Mouse (Mus musculus) limb, embryonic 12.5 days (tissue): ENCODE data around the gene Thada. TPM values are rescaled to one million over a fixed set of nuclear protein-coding genes. Genes with fewer than 3 reads are reported as not detected.

ENCODE experiments used
- ATAC-seq: fragments of 200-750 bp; cut with Nextera tagmentation; 2 replicates; pipeline ENCODE4 v1.8.0; 2017; ENCODE audit warnings: low read depth, moderate TSS enrichment; ENCODE audit not compliant: insufficient number of reproducible peaks, insufficient read depth, low FRiP score, low TSS enrichment
- H3K27ac ChIP-seq: fragments of 300-500 bp; sonication (generic); 2 replicates; pipeline ENCODE4 v1.5.1; 2016; ENCODE audit warnings: mild to moderate bottlenecking, moderate library complexity
- H3K27me3 ChIP-seq: fragments of 300-500 bp; sonication (generic); 2 replicates; pipeline ENCODE4 v1.6.1; 2016; ENCODE audit warnings: mild to moderate bottlenecking, moderate library complexity
- H3K36me3 ChIP-seq: fragments of 300-500 bp; sonication (generic); 2 replicates; pipeline ENCODE4 v1.6.1; 2016; ENCODE audit warnings: mild to moderate bottlenecking, moderate library complexity
- H3K4me1 ChIP-seq: fragments of 300-500 bp; sonication (generic); replicated peaks from 2 replicates; pipeline ENCODE4 v1.6.1; 2016
- H3K4me2 ChIP-seq: fragments of 300-500 bp; sonication (generic); 2 replicates; pipeline ENCODE4 v1.6.1; 2016; ENCODE audit warnings: mild to moderate bottlenecking, moderate library complexity
- H3K4me3 ChIP-seq: fragments of 300-500 bp; sonication (generic); replicated peaks from 2 replicates; pipeline ENCODE4 v1.5.1; 2016; ENCODE audit warnings: mild to moderate bottlenecking
- H3K9ac ChIP-seq: fragments of 300-500 bp; sonication (generic); replicated peaks from 2 replicates; pipeline ENCODE4 v1.6.1; 2016; ENCODE audit warnings: mild to moderate bottlenecking, moderate library complexity
- H3K9me3 ChIP-seq: fragments of 300-500 bp; sonication (generic); 2 replicates; pipeline ENCODE4 v1.6.1; 2016; ENCODE audit warnings: mild to moderate bottlenecking, moderate library complexity
- WGBS: fragments of 180-500 bp; shearing (Covaris S2); methylation state at CpG from one replicate; pipeline ENCODE4 v1.1.7; 2016; 5-methylcytosine and 5-hydroxymethylcytosine counted together
- polyA plus RNA-seq: library from polyadenylated mRNA; unstranded; fragments of >200 nt; fragmentation: Nextera tagmentation; extraction: Ambion mirVana; gene quantifications from 2 replicates; pipeline ENCODE4 v1.2.1, GENCODE M21; 2016

Gene Thada
- polyA plus RNA-seq, 1 experiment from 2014 or later: 15.3 TPM

DNA sequence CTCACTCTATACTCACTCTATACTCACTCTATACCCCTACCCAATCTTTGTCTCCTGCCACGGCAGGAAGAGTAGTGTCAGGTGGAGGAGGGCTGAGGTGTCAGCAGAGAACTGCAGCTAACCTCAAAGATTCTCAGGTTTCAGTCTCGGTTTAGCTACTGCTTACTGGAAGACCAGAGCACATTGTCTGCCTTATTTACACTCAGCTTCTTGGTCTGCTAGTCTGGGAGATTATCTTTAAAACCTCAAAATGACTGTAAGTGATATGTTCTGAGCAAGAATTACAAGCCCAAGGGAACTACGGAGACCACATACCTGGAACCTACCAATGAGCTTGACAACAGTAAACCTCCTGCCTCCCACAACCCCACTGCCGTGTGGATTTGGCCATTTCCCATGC is 31.0 kb downstream of the Thada start:
- H3K9me3 ChIP-seq: no peaks in the 10 kb centered on the region
- no peak overlapping the region for H3K4me2 ChIP-seq
- no peaks in the 10 kb centered on the region for H3K4me1 ChIP-seq
- ATAC-seq: no peak
- no peak overlapping the region for H3K4me3 ChIP-seq
- WGBS: 77% methylated on average over 4 of the region's 4 CpGs
- H3K27me3 ChIP-seq: no peaks in the 10 kb centered on the region
- no peak overlapping the region for H3K9ac ChIP-seq
- H3K36me3 ChIP-seq: peaks cover 94% of the 10 kb centered on the region
- no peak overlapping the region for H3K27ac ChIP-seq

DNA sequence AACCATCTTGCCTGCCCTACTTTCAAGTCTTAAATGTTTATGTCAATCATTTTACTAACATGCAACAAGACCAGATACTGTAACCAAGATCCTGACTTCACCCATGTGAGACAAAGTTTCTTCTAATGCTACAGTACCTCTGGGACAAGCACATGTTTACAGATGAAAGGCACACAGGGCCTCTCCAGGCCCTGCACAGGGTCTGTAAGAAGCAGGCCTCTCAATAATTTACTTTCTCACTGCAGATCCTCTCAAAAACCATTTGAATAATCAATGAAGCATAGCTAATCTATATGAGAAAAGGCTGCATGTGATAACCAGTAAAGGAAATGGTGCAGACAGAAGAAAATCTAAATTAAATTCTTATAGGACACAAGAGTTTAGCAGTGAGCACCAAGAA is 31.8 kb downstream of the Thada start:
- Histone ChIP-seq H3K9ac (no peak overlapping the region), H3K4me1 (no peaks in the 10 kb centered on the region), H3K36me3 (peaks cover 94% of the 10 kb centered on the region), H3K9me3 (no peaks in the 10 kb centered on the region), H3K4me2 (no peak overlapping the region), H3K27me3 (no peaks in the 10 kb centered on the region), H3K4me3 (no peak overlapping the region), H3K27ac (no peak overlapping the region)
- no peak for ATAC-seq

DNA sequence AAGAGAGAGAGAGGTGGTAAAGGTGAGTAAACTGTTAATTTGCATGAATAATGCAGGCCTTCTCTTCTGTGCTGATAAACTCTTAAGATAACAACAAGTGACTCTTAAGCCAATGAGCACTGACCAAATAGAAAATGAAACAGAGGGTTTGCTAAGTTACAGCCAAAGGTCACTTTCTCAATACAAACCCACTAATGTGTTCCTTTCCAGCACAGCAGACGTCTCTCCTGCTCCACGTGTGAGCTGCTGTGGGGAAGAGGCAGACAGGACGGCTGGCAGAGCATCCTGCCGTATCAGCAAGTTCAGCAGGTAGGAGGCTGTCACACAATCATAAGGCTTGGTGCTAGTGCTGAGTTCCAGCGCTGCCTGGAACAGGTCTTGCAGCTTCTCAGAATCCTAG is 34.0 kb downstream of the Thada start:
- H3K9ac ChIP-seq: no peak overlapping the region
- ATAC-seq: no peak
- no peak overlapping the region for H3K4me2 ChIP-seq
- H3K36me3 ChIP-seq: peaks cover 93% of the 10 kb centered on the region
- no peak overlapping the region for H3K4me3 ChIP-seq
- H3K4me1 ChIP-seq: no peaks in the 10 kb centered on the region
- no peak overlapping the region for H3K27ac ChIP-seq
- H3K27me3 ChIP-seq: no peaks in the 10 kb centered on the region
- whole genome bisulfite sequencing: 90% methylated on average over 5 of the region's 5 CpGs
- no peaks in the 10 kb centered on the region for H3K9me3 ChIP-seq

DNA sequence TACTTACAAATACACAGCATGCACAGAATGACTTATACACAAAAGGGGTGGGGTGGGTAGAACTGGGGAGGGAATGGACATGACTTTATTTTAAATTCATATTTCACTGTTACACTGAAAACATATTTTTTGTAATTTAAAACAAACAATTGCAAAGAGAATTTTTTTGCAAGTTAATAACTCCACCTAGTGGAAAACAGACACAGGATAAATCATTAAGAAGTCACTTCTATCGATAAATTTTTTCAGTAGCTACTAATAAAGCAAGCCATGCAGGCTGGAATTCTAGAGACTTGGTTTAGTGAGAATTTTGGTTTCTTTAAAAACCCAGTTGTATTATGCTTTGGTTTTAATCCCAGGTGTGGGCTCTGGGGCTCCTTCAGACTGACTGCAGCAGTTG is 41.7 kb downstream of the Thada start:
- ATAC-seq: no peak
- WGBS: 73% methylated on average over 1 of the region's 1 CpGs

DNA sequence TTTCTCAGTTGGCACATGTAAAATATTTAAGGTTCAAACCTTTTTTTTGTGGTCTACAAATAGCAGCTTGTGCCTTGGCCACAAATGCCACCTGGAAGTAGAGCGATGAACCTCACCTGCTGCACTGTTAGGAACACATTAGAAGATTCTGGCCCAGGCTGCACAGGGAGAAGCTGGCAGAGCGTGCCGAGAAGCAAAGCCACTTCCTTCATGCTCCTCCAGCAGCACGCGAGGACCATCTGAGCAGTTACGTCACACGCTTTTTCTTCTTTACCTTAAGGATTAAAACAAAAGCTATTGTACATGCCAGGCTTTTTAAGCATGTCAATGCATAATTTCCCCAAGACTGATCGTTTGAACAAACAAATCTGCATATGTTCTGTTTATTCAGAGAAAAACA is 43.1 kb downstream of the Thada start:
- 50% methylated on average over 8 of the region's 8 CpGs for WGBS
- H3K27ac ChIP-seq: peak overlapping the region; percentile 75; the same call in 1 of the 2 replicates

More for the DNA sequence above, 41.7 kb downstream of the Thada start:
- Histone ChIP-seq H3K27ac (peak overlapping the region; percentile 31; the same call in 1 of the 2 replicates), H3K4me3 (no peak overlapping the region), H3K9ac (no peak overlapping the region; the same call in 1 of the 2 replicates), H3K4me2 (no peak overlapping the region), H3K4me1 (peaks cover 33% of the 10 kb centered on the region), H3K9me3 (0 out of 2 replicates have a peak, but pooled peaks cover 2% of the 10 kb centered on the region), H3K36me3 (peaks cover 60% of the 10 kb centered on the region), H3K27me3 (no peaks in the 10 kb centered on the region)

DNA sequence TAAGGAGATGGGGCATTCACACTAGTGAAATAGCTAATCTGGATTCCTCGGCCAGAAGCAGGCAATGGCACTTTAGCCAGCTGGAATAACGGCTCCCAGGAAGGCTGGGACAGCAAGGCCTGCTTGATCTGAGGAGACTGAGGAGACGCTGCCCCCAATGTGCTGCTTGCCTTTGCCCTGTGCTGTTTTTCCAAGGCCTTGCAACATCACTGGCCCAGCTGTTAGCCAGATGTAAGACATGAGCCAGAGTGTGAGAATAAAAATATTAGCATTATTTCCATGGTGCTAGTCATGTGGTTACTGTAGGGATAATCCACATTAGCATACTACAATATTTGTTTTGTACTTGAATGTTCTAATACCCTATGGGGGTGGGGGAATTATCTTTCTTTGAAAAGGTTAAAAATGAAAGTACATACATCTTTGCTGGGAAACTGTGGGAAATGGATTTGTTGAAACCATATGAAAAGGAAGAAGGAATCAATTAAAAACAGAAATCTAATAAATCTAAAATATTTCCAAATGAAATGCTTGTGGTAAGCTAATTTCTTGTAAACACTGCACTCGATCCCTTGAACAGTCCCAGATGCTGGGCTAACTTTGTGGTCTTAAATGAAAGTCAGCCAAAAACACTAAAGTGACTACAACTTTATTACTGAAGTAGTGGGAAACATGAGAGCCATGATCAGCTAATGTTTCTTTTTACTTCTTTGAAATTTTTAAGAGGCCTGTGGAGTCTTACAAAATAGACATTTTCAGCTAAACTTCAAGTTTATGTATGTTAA is 43.8 kb downstream of the Thada start:
- no peak overlapping the region for H3K4me2 ChIP-seq
- H3K27me3 ChIP-seq: no peaks in the 10 kb centered on the region
- H3K27ac ChIP-seq: peak overlapping the region; percentile 84
- H3K9ac ChIP-seq: no peak overlapping the region
- WGBS: 27% methylated on average over 4 of the region's 4 CpGs
- no peak overlapping the region for H3K4me3 ChIP-seq
- H3K36me3 ChIP-seq: peaks cover 40% of the 10 kb centered on the region
- peak; percentile 80 for ATAC-seq
- H3K4me1 ChIP-seq: peaks cover 36% of the 10 kb centered on the region
- H3K9me3 ChIP-seq: 0 out of 2 replicates have a peak, but pooled peaks cover 2% of the 10 kb centered on the region

More for the DNA sequence above, 43.1 kb downstream of the Thada start:
- Histone ChIP-seq H3K4me3 (no peak overlapping the region), H3K4me2 (no peak overlapping the region), H3K36me3 (peaks cover 46% of the 10 kb centered on the region), H3K9ac (no peak overlapping the region), H3K27me3 (no peaks in the 10 kb centered on the region), H3K9me3 (0 out of 2 replicates have a peak, but pooled peaks cover 2% of the 10 kb centered on the region), H3K4me1 (peaks cover 36% of the 10 kb centered on the region)
- no peak for ATAC-seq

DNA sequence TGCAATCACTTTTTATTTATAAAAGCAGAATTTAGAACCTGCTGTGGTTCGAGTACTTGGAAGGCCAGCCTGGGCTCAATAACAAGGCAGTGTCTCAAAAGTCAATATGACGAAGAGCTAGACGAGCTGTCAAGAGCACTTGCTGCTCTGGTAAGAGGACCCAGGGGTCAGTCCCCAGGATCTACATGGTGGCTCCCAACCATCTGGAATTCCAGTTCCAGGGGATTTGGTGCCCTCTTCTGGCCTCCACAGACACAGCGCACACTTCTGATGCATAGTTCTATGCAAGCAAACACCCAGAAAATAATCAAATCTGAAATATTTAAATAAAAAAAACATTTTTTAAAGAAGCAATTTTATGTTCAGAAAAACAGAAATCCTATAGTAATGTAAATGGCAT is 45.0 kb downstream of the Thada start:
- Histone ChIP-seq H3K9me3 (0 out of 2 replicates have a peak, but pooled peaks cover 2% of the 10 kb centered on the region), H3K9ac (no peak overlapping the region), H3K27me3 (no peaks in the 10 kb centered on the region), H3K4me1 (peaks cover 36% of the 10 kb centered on the region), H3K36me3 (peaks cover 32% of the 10 kb centered on the region), H3K27ac (no peak overlapping the region), H3K4me2 (no peak overlapping the region), H3K4me3 (no peak overlapping the region)
- 96% methylated on average over 4 of the region's 4 CpGs for WGBS
- no peak for ATAC-seq

DNA sequence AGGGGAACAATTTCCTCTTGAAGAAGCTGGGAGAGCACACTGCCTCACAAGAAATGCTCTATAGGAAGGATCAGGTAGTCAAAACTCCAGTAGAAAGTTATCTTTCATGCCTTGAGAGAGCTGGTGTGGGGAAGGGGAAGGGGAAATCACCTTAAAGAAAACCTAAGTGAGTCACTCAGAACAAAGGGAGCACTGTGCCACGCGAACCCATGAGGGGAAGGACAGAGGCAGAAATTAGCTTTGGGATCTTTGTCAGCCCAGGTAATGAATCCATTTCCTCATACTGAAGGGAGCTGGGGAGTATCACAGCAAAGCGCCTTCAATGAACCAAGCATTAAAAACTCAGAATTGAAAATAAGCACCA is 45.7 kb downstream of the Thada start:
- Histone ChIP-seq H3K27me3 (no peaks in the 10 kb centered on the region), H3K4me1 (peaks cover 36% of the 10 kb centered on the region), H3K4me2 (no peak overlapping the region), H3K9me3 (0 out of 2 replicates have a peak, but pooled peaks cover 2% of the 10 kb centered on the region), H3K36me3 (peaks cover 26% of the 10 kb centered on the region), H3K27ac (peak overlapping the region; percentile 67; the same call in 1 of the 2 replicates), H3K9ac (no peak overlapping the region), H3K4me3 (no peak overlapping the region)
- WGBS: 78% methylated on average over 3 of the region's 3 CpGs
- ATAC-seq: no peak

DNA sequence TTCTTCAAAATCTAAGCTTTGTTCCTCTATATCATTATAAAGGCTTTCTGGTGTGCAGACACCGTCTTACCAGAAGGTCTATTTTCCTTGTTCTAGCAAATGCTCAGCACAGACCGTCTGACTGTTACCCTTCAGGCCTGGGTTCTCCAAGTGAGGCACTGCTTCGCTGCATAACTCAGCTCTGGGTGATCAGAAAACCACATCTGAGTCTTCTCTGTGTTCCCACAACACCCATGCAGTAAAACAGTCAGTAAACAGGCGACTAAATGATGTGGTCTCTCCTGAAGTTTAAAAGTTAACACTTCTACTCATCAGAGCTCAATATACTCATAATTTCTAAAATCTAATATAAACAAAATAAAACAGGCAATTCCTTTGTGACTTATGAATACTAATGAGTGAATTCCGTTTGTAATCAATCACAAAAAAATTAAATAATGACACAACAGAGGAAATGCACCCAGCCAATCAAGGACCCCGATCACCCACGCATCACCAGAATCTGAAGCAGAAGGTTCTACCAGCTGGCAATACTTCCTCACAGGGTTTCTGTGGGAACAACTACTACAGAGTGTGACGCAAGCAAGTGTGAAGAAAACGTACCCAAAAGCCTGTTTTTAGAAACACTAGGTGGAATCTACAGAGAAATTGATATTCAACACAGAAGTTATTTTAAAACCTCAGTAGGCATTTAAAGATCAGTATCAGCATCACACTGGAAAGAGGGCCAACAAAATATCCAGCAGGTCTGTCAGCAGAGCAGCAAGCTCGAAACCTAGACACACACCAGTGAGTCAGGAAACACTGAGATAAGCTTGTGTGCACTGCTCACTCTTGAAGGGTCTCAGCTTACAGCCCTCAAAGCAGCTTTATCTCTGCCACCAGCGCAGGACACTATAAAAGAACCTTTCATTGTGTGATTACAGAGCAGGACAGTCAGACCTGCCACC is 46.4 kb downstream of the Thada start:
- ATAC-seq: no peak
- H3K4me2 ChIP-seq: no peak overlapping the region
- H3K27me3 ChIP-seq: no peaks in the 10 kb centered on the region
- 58% methylated on average over 11 of the region's 11 CpGs for WGBS
- 0 out of 2 replicates have a peak, but pooled peaks cover 2% of the 10 kb centered on the region for H3K9me3 ChIP-seq
- H3K4me1 ChIP-seq: peaks cover 34% of the 10 kb centered on the region
- peak overlapping the region; percentile 67; the same call in 1 of the 2 replicates for H3K27ac ChIP-seq
- peaks cover 24% of the 10 kb centered on the region for H3K36me3 ChIP-seq
- H3K4me3 ChIP-seq: no peak overlapping the region
- no peak overlapping the region for H3K9ac ChIP-seq

DNA sequence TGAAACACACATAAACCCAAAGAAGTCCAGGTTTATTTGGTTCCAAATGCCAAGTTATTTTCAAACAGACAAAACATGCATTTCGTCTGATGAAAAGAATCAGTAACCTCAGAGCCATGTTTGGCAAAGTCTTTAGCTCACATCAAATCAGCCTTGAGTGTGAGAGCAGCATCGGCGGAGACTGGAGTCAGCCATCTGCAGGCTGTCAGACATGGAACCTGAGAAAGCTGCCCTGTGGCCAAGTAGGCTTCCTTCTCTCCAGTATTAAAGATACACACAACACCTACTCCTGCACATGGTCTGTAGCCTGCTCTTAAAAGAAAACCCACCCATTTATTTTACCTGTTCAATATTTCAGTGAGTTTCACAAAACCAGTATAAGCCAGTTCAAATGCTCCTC is 50.1 kb downstream of the Thada start:
- WGBS: 80% methylated on average over 3 of the region's 3 CpGs
- no peak overlapping the region for H3K4me3 ChIP-seq
- H3K9ac ChIP-seq: no peak overlapping the region
- peaks cover 14% of the 10 kb centered on the region for H3K4me1 ChIP-seq
- H3K4me2 ChIP-seq: no peak overlapping the region
- H3K9me3 ChIP-seq: 0 out of 2 replicates have a peak, but pooled peaks cover under 1% of the 10 kb centered on the region
- H3K27me3 ChIP-seq: no peaks in the 10 kb centered on the region
- H3K36me3 ChIP-seq: peaks cover 20% of the 10 kb centered on the region
- no peak for ATAC-seq
- H3K27ac ChIP-seq: no peak overlapping the region

DNA sequence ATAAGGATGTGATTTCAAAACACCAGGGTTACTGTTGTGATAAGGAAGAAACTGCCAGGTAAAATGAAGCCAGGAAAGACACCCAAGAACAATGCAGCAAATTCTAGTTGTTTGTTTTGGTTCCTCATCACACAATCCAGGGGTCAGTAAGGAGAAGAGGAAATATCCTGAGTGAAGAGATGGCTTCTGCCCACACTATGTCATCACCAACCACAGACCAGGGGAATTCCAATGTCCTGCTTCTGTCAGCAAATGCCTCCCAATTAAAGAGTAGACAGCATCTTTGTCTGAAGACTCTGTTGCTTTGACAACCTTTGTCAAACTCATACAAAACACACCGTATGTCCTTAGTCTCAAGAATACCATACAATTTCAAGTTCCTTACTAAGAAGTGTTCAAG is 57.3 kb downstream of the Thada start:
- 100% methylated on average over 1 of the region's 1 CpGs for WGBS
- ATAC-seq: no peak
- Histone ChIP-seq H3K4me2 (no peak overlapping the region), H3K27ac (no peak overlapping the region), H3K27me3 (no peaks in the 10 kb centered on the region), H3K36me3 (peaks cover 30% of the 10 kb centered on the region), H3K4me1 (no peaks in the 10 kb centered on the region), H3K9ac (no peak overlapping the region), H3K9me3 (no peaks in the 10 kb centered on the region), H3K4me3 (no peak overlapping the region)
